ENCODE assay signal across 9 mouse cellular contexts in genomic region chr11:77967114-77967513, GRCm38 (mm10). TPM values are rescaled to one million over a fixed set of nuclear protein-coding genes. Genes with fewer than 3 reads are reported as not detected.
DNase-seq lines count a peak whose midpoint lies in the region; ATAC-seq and TF ChIP-seq lines count a peak whose summit lies in the region.
"Had no signal": no experiment of that assay in that cellular context is flagged by ENCODE, and none has a peak within 500 bp of the region (broad histone marks: within the 10 kb centered on the region; RNA-seq: fewer than 3 reads in every experiment).

No protein-coding gene starts in this region.

- no peak overlapping the region for H3K4me2 ChIP-seq in midbrain, embryonic 16.5 days (ENCODE audit: low read length)
- H3K4me2 ChIP-seq: limb, embryonic 13.5 days had no signal

- no peaks in the 10 kb centered on the region for H3K9me3 ChIP-seq in midbrain, embryonic 16.5 days (replicated peaks; ENCODE audit: control insufficient read depth, low read length, poor library complexity, severe bottlenecking)
- H3K9me3 ChIP-seq: limb, embryonic 13.5 days had no signal

- H3K27ac ChIP-seq in heart, adult 2 months = no peak overlapping the region
- no peak overlapping the region for H3K27ac ChIP-seq in cortical plate, adult 2 months (ENCODE audit: insufficient read depth, low read length)
- H3K27ac ChIP-seq in midbrain, embryonic 16.5 days (ENCODE audit: low read length) = no peak overlapping the region
- H3K27ac ChIP-seq: limb, embryonic 13.5 days had no signal

- no peaks in the 10 kb centered on the region for H3K36me3 ChIP-seq in heart, adult 2 months (ENCODE audit: control insufficient read depth, insufficient read depth, low read length)
- H3K36me3 ChIP-seq in midbrain, embryonic 16.5 days (ENCODE audit: control insufficient read depth, insufficient read depth, low read length) = peaks cover 6% of the 10 kb centered on the region; the same call in 1 of the 2 replicates
- H3K36me3 ChIP-seq in splenic B cell, adult 2 months (ENCODE audit: control insufficient read depth, insufficient read depth, low read length, poor library complexity, severe bottlenecking) = no peaks in the 10 kb centered on the region
- H3K36me3 ChIP-seq: limb, embryonic 13.5 days had no signal

- under 1% methylated on average over 4 of the region's 4 CpGs for WGBS in heart, adult 2 months
- WGBS in midbrain, embryonic 16.5 days = under 1% methylated on average over 4 of the region's 4 CpGs

- no peaks in the 10 kb centered on the region for H3K4me1 ChIP-seq in heart, adult 2 months (ENCODE audit: control insufficient read depth, insufficient read depth, low read length)
- peaks cover 10% of the 10 kb centered on the region for H3K4me1 ChIP-seq in cortical plate, adult 2 months (ENCODE audit: control insufficient read depth, insufficient read depth, low read length)
- H3K4me1 ChIP-seq in midbrain, embryonic 16.5 days (ENCODE audit: control insufficient read depth, insufficient read depth, low read length) = peaks cover 24% of the 10 kb centered on the region

- intact Hi-C loops in heart, adult 2 months (cut with DNase I) = loop anchor here (1.0 to 10.0 kb wide), 3 partner anchors 60 to 222 kb away; no protein-coding TSS in a partner anchor
- intact Hi-C loops in heart, postnatal 25 days (cut with DNase I) = loop anchor here (1.0 to 5.0 kb wide), 2 partner anchors 140 to 230 kb away; no protein-coding TSS in a partner anchor

- ATAC-seq in midbrain, embryonic 16.5 days = peak; percentile 66; the same call in 1 of the 2 replicates

- H3K4me3 ChIP-seq in heart, adult 2 months = no peak overlapping the region
- H3K4me3 ChIP-seq in cortical plate, adult 2 months (ENCODE audit: insufficient read depth, low read length) = no peak overlapping the region
- H3K4me3 ChIP-seq in midbrain, embryonic 16.5 days (ENCODE audit: low read depth, low read length) = no peak overlapping the region
- H3K4me3 ChIP-seq: limb, embryonic 13.5 days had no signal

- H3K27me3 ChIP-seq in heart, adult 2 months (ENCODE audit: control insufficient read depth, insufficient read depth, low read length) = no peaks in the 10 kb centered on the region
- no peaks in the 10 kb centered on the region for H3K27me3 ChIP-seq in midbrain, embryonic 16.5 days (ENCODE audit: control insufficient read depth, insufficient read depth, low read depth, low read length)
- no peaks in the 10 kb centered on the region for H3K27me3 ChIP-seq in splenic B cell, adult 2 months (ENCODE audit: control insufficient read depth, insufficient read depth, low read length, poor library complexity, severe bottlenecking)

- H3K79me2 ChIP-seq in heart, adult 2 months (replicated peaks; ENCODE audit: control insufficient read depth, insufficient read depth, low read length) = no peaks in the 10 kb centered on the region

- no peak for TF ChIP-seq EP300 in heart, adult 2 months (IDR thresholded peaks at IDR 0.05; ENCODE audit: insufficient read depth, low read depth, low read length)

- TF ChIP-seq CTCF in heart, adult 2 months (IDR thresholded peaks at IDR 0.05) = peak; percentile 89
- peak; percentile 83 for TF ChIP-seq CTCF in cortical plate, adult 2 months (IDR thresholded peaks at IDR 0.05; ENCODE audit: extremely low read depth, insufficient read depth, low read length)

- no peak overlapping the region for H3K9ac ChIP-seq in heart, adult 2 months (ENCODE audit: low read depth, low read length)
- no peak overlapping the region for H3K9ac ChIP-seq in midbrain, embryonic 16.5 days (ENCODE audit: low read depth, low read length)
- H3K9ac ChIP-seq: limb, embryonic 13.5 days had no signal

- DNase-seq in heart, adult 2 months = peak; percentile 61 to 79
- DNase-seq in heart, postnatal 25 days (ENCODE audit: low spot score) = no peak
- DNase-seq in NIH3T3 (ENCODE audit: low read depth) = peak; percentile 87
- peak; percentile 76 for DNase-seq in heart, adult 8-10 months (ENCODE audit: low spot score)
- peak; percentile 67 to 92 for DNase-seq in layer of hippocampus, postnatal 25 days (ENCODE audit: extremely low spot score in 1 of 2, low spot score in 1 of 2)
- DNase-seq in splenic B cell, adult 2 months (ENCODE audit: low read depth, low spot score) = peak; percentile 79

- TF ChIP-seq POLR2A in heart, adult 2 months (IDR thresholded peaks at IDR 0.05; ENCODE audit: insufficient read depth, low read depth, low read length) = no peak
- TF ChIP-seq POLR2A in cortical plate, adult 2 months (IDR thresholded peaks at IDR 0.05; ENCODE audit: extremely low read depth, insufficient read depth, low read length) = no peak

RNA-seq across cellular contexts. Expression of gene Phf12, which starts 15.4 kb away (rescaled TPM):
- total RNA-seq in heart, adult 2 months (2021) = 10 to 100 TPM; 23.6 to 30.5 TPM
- 22.3 and 25.3 TPM in 2 replicates for polyA plus RNA-seq in heart, adult 2 months (2012; rRNA removed)
- total RNA-seq in heart, postnatal 25 days (2021) = 10 to 100 TPM; 23.7 to 28.6 TPM
- 37.7 and 43.2 TPM in 2 replicates for polyA plus RNA-seq in cortical plate, adult 2 months (2012; rRNA removed)
- 10 to 100 TPM; 24.8 to 27.5 (median 26.0) TPM for total RNA-seq in heart, adult 8-10 months (2022)
- 10 to 100 TPM; 42.5 to 58.5 TPM for total RNA-seq in layer of hippocampus, postnatal 25 days (2021)
- polyA plus RNA-seq in midbrain, embryonic 16.5 days (2015; fragmentation: Nextera tagmentation; extraction: Ambion mirVana) = 11.8 and 17.8 TPM in 2 replicates

RNA-seq across cellular contexts. Expression of gene Sez6, which starts 36.5 kb away (rescaled TPM):
- under 1 TPM; 0.68 to 0.80 TPM for total RNA-seq in heart, adult 2 months (2021)
- 0.59 and 0.70 TPM in 2 replicates for polyA plus RNA-seq in heart, adult 2 months (2012; rRNA removed)
- total RNA-seq in heart, postnatal 25 days (2021) = under 1 TPM; 0.21 to 0.22 TPM
- 97.4 and 109 TPM in 2 replicates for polyA plus RNA-seq in cortical plate, adult 2 months (2012; rRNA removed)
- total RNA-seq in heart, adult 8-10 months (2022) = under 1 TPM; 0.19 to 0.84 (median 0.52) TPM
- total RNA-seq in layer of hippocampus, postnatal 25 days (2021) = 100 to 1,000 TPM; 162 to 174 TPM
- 140 and 146 TPM in 2 replicates for polyA plus RNA-seq in midbrain, embryonic 16.5 days (2015; fragmentation: Nextera tagmentation; extraction: Ambion mirVana)

Comparison
In these comparisons a context has a peak if more than half of its experiments do, and no peak if none do; other contexts are left out.
1. RNA of gene Sez6, which starts 36.5 kb away (total RNA-seq): 162 to 174 TPM in layer of hippocampus, postnatal 25 days; 0.68 to 0.80 TPM in heart, adult 2 months, 0.19 to 0.84 TPM in heart, adult 8-10 months and 0.21 to 0.22 TPM in heart, postnatal 25 days; every median in the first group is over 10 times any median in the second.